8 mouse cellular contexts compared by ENCODE assay signal in the genomic region with DNA sequence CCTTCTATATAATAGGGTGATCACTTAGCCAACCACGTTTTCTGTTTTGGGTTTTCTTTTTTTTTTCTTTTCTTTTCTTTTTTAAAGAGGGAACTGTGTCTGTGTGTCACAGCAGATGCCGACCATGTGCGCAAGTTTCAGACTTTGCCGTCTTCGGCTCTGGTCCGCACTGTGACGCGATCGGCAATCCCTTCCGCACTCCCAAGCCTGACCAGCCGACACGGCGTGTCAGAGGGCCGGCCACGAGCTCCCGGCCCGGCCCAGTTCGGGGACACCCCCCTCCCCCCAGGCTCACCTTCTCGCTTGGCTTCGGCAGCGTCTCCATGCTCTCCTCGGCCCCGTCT. TPM values are rescaled to one million over a fixed set of nuclear protein-coding genes. Genes with fewer than 3 reads are reported as not detected.
DNase-seq lines count a peak whose midpoint lies in the region; ATAC-seq and TF ChIP-seq lines count a peak whose summit lies in the region.

No protein-coding gene starts in this region.

- H3K9me3 ChIP-seq in hindbrain, embryonic 16.5 days (ENCODE audit: control insufficient read depth, low read length), result no peaks in the 10 kb centered on the region
- H3K9me3 ChIP-seq in midbrain, embryonic 15.5 days, result no peaks in the 10 kb centered on the region

- peak overlapping the region; percentile 89 for H3K9ac ChIP-seq in hindbrain, embryonic 16.5 days (ENCODE audit: low read depth, low read length)
- peak overlapping the region; percentile 90 for H3K9ac ChIP-seq in midbrain, embryonic 15.5 days

- no peak for DNase-seq in kidney, adult 2 months
- no peak for DNase-seq in kidney, postnatal 4 days
- no peak for DNase-seq in right cerebral cortex, adult 18-20 months
- no peak for DNase-seq in frontal cortex, postnatal 36 days (ENCODE audit: low spot score in 2 of 2)
- no peak for DNase-seq in adrenal gland, postnatal 14 days

- 2% methylated on average over 23 of the region's 23 CpGs for WGBS in kidney, adult 2 months
- WGBS in hindbrain, embryonic 16.5 days, result 0% methylated on average over 23 of the region's 23 CpGs
- WGBS in midbrain, embryonic 15.5 days, result under 1% methylated on average over 23 of the region's 23 CpGs

- no peak for TF ChIP-seq POLR2A in kidney, adult 2 months (IDR thresholded peaks at IDR 0.05; ENCODE audit: low read depth, low read length)

- H3K4me3 ChIP-seq in kidney, adult 2 months (ENCODE audit: insufficient read depth, low read depth, low read length), result peak overlapping the region; percentile 80
- H3K4me3 ChIP-seq in hindbrain, embryonic 16.5 days (ENCODE audit: low read length), result peak overlapping the region; percentile 99
- peak overlapping the region; percentile 100 for H3K4me3 ChIP-seq in midbrain, embryonic 15.5 days

- TF ChIP-seq CTCF in kidney, adult 2 months (conservative IDR thresholded peaks at IDR 0.05; ENCODE audit: insufficient read depth, insufficient read length, low read depth, low read length), result no peak

- ATAC-seq in common myeloid progenitor, adult 5-6 weeks (replicated peaks; ENCODE audit: low read depth, poor library complexity, severe bottlenecking), result peak; percentile 47
- peak; percentile 82 for ATAC-seq in hindbrain, embryonic 16.5 days
- ATAC-seq in midbrain, embryonic 15.5 days (replicated peaks), result peak; percentile 86

- no peaks in the 10 kb centered on the region for H3K36me3 ChIP-seq in kidney, adult 2 months (ENCODE audit: control insufficient read depth, insufficient read depth, low read length)
- peaks cover 13% of the 10 kb centered on the region for H3K36me3 ChIP-seq in hindbrain, embryonic 16.5 days (ENCODE audit: control insufficient read depth, insufficient read depth, low read length)
- peaks cover 12% of the 10 kb centered on the region; the same call in 1 of the 2 replicates for H3K36me3 ChIP-seq in midbrain, embryonic 15.5 days (replicated peaks)

- H3K27ac ChIP-seq in kidney, adult 2 months (ENCODE audit: insufficient read depth, low read depth, low read length), result no peak overlapping the region
- H3K27ac ChIP-seq in hindbrain, embryonic 16.5 days (ENCODE audit: low read depth, low read length), result peak overlapping the region; percentile 78
- peak overlapping the region; percentile 85 for H3K27ac ChIP-seq in midbrain, embryonic 15.5 days

- peak overlapping the region; percentile 87 for H3K4me2 ChIP-seq in hindbrain, embryonic 16.5 days (ENCODE audit: low read length)
- H3K4me2 ChIP-seq in midbrain, embryonic 15.5 days, result peak overlapping the region; percentile 77

- H3K4me1 ChIP-seq in kidney, adult 2 months (ENCODE audit: control insufficient read depth, insufficient read depth, low read length), result peaks cover 4% of the 10 kb centered on the region
- peaks cover 17% of the 10 kb centered on the region for H3K4me1 ChIP-seq in hindbrain, embryonic 16.5 days (ENCODE audit: control insufficient read depth, insufficient read depth, low read depth, low read length)
- peaks cover 29% of the 10 kb centered on the region for H3K4me1 ChIP-seq in midbrain, embryonic 15.5 days

- H3K27me3 ChIP-seq in kidney, adult 2 months (replicated peaks; ENCODE audit: control insufficient read depth, insufficient read depth, low read length), result no peaks in the 10 kb centered on the region
- H3K27me3 ChIP-seq in hindbrain, embryonic 16.5 days (replicated peaks; ENCODE audit: control insufficient read depth, insufficient read depth, low read length), result no peaks in the 10 kb centered on the region
- H3K27me3 ChIP-seq in midbrain, embryonic 15.5 days (replicated peaks), result no peaks in the 10 kb centered on the region

RNA-seq across cellular contexts. Expression of gene Ddx21, which starts 0.3 kb away (rescaled TPM):
- polyA plus RNA-seq in kidney, adult 2 months (2012; rRNA removed), result 6.8 and 9.3 TPM in 2 replicates
- total RNA-seq in common myeloid progenitor, adult 5-6 weeks (2017), result 280 and 283 TPM in 2 replicates
- 10.6 and 13.9 TPM in 2 replicates for polyA plus RNA-seq in hindbrain, embryonic 16.5 days (2015; fragmentation: Nextera tagmentation; extraction: Ambion mirVana)
- polyA plus RNA-seq in midbrain, embryonic 15.5 days (2015; fragmentation: Nextera tagmentation; extraction: Ambion mirVana), result 13.2 and 15.0 TPM in 2 replicates
- 74.2 and 78.8 TPM in 2 replicates for total RNA-seq in adrenal gland, postnatal 14 days (2021)

RNA-seq across cellular contexts. Expression of gene Kif1bp, which starts 23.5 kb away (rescaled TPM):
- 31.0 and 36.1 TPM in 2 replicates for polyA plus RNA-seq in kidney, adult 2 months (2012; rRNA removed)
- 13.7 and 19.9 TPM in 2 replicates for total RNA-seq in common myeloid progenitor, adult 5-6 weeks (2017)
- 73.2 and 73.6 TPM in 2 replicates for polyA plus RNA-seq in hindbrain, embryonic 16.5 days (2015; fragmentation: Nextera tagmentation; extraction: Ambion mirVana)
- 76.4 and 77.3 TPM in 2 replicates for polyA plus RNA-seq in midbrain, embryonic 15.5 days (2015; fragmentation: Nextera tagmentation; extraction: Ambion mirVana)
- total RNA-seq in adrenal gland, postnatal 14 days (2021), result 34.8 and 38.5 TPM in 2 replicates

RNA-seq across cellular contexts. Expression of gene Ddx50, which starts 49.2 kb away (rescaled TPM):
- 8.7 and 14.8 TPM in 2 replicates for polyA plus RNA-seq in kidney, adult 2 months (2012; rRNA removed)
- total RNA-seq in common myeloid progenitor, adult 5-6 weeks (2017), result 109 and 111 TPM in 2 replicates
- polyA plus RNA-seq in hindbrain, embryonic 16.5 days (2015; fragmentation: Nextera tagmentation; extraction: Ambion mirVana), result 76.3 and 82.0 TPM in 2 replicates
- 83.7 and 88.1 TPM in 2 replicates for polyA plus RNA-seq in midbrain, embryonic 15.5 days (2015; fragmentation: Nextera tagmentation; extraction: Ambion mirVana)
- 107 and 121 TPM in 2 replicates for total RNA-seq in adrenal gland, postnatal 14 days (2021)
